Mouse (Mus musculus): Measurements from ENCODE around the gene Fgf10.

Gene Fgf10

DNA sequence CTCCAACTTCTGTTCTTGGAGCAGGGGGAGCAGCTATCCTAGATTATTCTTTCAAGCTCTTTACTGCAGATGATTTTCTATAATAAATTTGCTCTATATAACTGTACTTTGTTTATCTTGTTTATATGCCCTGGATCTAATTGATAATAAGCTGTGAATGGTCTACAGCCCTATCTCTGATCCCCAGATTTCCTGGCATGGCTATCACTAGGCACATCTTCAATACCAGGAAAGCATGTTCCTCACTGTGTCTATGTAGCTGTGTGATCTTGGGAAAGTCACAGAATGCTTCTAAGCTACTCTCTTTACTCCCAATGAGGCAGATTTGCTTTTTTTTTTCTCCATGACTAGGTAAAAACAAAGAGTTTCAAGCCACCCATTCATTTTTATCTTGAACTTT, 164.4 kb downstream of the Fgf10 start:
- no peak for DNase-seq (ENCODE audit: extremely low spot score, low spot score)

DNA sequence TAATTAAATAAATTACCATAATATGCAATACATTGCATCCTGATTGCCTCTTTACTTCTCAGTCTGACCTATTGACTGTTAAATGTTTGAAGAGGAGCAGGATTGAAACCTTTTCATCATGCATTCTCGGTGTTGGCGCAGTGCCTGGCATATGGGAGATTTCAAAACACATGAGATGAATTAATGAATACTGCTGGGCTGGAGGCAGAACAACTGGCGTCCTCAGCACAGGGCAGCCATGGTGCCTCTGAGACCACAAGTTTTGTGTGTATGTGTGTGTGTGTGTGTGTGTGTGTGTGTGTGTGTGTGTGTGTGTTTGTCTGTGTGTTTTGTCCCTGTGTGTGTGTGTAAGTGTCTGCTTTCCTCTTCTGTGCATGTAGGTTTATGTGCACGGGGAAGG, 165.5 kb downstream of the Fgf10 start:
- DNase-seq (ENCODE audit: extremely low spot score, low spot score) = no peak
